Mouse (Mus musculus): ENCODE results near the gene Nop16. TPM values are rescaled to one million over a fixed set of nuclear protein-coding genes. Genes with fewer than 3 reads are reported as not detected.

Nop16 gene
- polyA plus RNA-seq, 1 experiment, result 19.0 TPM

DNA sequence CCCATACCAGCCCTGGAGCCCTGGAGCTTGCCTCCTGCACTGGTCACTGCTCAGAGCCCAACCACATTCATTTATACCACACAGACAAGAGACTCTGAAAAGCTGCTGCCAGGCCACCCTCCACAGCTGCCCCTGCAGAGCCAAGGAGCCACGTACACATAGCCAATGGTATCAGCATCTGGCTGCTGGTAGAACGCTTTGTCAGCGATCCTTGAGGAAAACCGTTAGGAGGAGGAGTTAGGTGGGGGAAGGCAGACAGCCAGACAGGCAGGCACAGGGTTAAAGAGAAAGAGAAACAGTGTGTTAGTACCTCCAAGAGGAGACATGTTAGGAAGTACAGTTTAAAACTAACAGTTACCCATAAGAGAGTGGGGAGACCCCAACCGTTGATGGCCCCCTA lies 7.0 kb upstream of the Nop16 start:
- Histone ChIP-seq H3K4me3 (ENCODE audit: insufficient read depth, low read depth, low read length) (no peak overlapping the region), H3K4me1 (ENCODE audit: control insufficient read depth, insufficient read depth, low read length) (peaks cover 11% of the 10 kb centered on the region; the same call in 1 of the 2 replicates), H3K36me3 (ENCODE audit: control insufficient read depth, insufficient read depth, low read length) (no peaks in the 10 kb centered on the region), H3K27ac (ENCODE audit: insufficient read depth, low read depth, low read length) (no peak overlapping the region), H3K27me3 (replicated peaks; ENCODE audit: control insufficient read depth, insufficient read depth, low read length) (no peaks in the 10 kb centered on the region)
- WGBS, result 53% methylated on average over 5 of the region's 5 CpGs
- TF ChIP-seq CTCF (conservative IDR thresholded peaks at IDR 0.05; ENCODE audit: insufficient read depth, insufficient read length, low read depth, low read length) (no peak), POLR2A (IDR thresholded peaks at IDR 0.05; ENCODE audit: low read depth, low read length) (no peak)
- peak; percentile 57 for DNase-seq

DNA sequence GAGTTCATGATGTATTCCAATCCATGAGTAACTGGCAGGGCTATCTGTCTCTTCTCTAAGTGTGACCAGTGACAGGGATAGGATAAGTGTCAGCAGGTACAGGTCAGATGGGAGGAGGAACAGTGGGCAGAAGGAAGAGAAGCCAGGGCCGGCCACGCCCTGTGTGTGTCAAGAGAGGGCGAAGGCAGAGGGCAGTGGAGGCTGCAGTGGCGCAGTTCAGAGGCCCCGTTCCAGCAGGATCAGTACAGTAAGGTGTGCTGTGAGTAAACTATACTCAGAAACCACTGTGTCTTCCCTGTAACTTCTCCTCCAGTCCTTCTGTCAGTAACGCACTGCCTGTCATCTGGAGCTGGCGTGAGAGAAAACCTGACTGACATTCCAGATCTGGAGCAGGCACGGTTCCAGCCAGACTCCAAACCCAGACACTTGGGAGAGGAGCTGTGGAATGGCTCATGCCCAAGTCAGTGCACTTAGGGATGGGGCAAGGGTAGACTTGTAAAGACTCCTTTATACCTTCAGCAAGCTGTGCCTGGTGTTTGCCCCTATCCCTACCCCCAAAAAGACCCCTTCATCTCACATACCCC lies 6.3 kb upstream of the Nop16 start:
- Histone ChIP-seq H3K27me3 (replicated peaks; ENCODE audit: control insufficient read depth, insufficient read depth, low read length) (no peaks in the 10 kb centered on the region), H3K4me1 (ENCODE audit: control insufficient read depth, insufficient read depth, low read length) (peaks cover 11% of the 10 kb centered on the region; the same call in 1 of the 2 replicates), H3K27ac (ENCODE audit: insufficient read depth, low read depth, low read length) (no peak overlapping the region), H3K36me3 (ENCODE audit: control insufficient read depth, insufficient read depth, low read length) (no peaks in the 10 kb centered on the region), H3K4me3 (ENCODE audit: insufficient read depth, low read depth, low read length) (no peak overlapping the region)
- TF ChIP-seq POLR2A (IDR thresholded peaks at IDR 0.05; ENCODE audit: low read depth, low read length), result no peak
- TF ChIP-seq CTCF (conservative IDR thresholded peaks at IDR 0.05; ENCODE audit: insufficient read depth, insufficient read length, low read depth, low read length), result no peak
- peak; percentile 45 for DNase-seq
- 60% methylated on average over 8 of the region's 8 CpGs for WGBS

DNA sequence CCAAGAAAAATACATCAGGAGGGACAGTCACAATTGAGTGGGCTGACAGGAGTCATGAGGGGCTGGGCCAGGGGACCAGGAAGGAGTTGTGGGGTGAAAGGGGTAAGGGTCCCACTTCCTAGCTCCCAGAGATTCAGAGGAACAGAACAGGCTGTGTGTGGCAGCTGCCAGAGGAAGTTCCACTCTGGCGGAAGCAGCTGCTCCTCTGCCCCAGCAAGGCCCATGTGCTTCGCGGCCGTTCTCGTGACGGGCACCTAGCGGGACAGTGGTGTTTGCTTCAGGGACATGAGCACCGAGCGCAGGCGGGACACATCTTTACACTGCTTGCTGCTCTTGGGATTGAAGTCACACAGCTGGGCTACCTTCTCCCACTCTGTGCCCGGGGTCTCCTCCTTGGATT lies 3.7 kb upstream of the Nop16 start:
- H3K36me3 ChIP-seq (ENCODE audit: control insufficient read depth, insufficient read depth, low read length), result no peaks in the 10 kb centered on the region
- no peak overlapping the region for H3K4me3 ChIP-seq (ENCODE audit: insufficient read depth, low read depth, low read length)
- H3K27ac ChIP-seq (ENCODE audit: insufficient read depth, low read depth, low read length), result no peak overlapping the region
- WGBS, result 84% methylated on average over 11 of the region's 11 CpGs
- H3K4me1 ChIP-seq (ENCODE audit: control insufficient read depth, insufficient read depth, low read length), result peaks cover 11% of the 10 kb centered on the region; the same call in 1 of the 2 replicates
- no peak for DNase-seq
- H3K27me3 ChIP-seq (replicated peaks; ENCODE audit: control insufficient read depth, insufficient read depth, low read length), result no peaks in the 10 kb centered on the region
- no peak for TF ChIP-seq POLR2A (IDR thresholded peaks at IDR 0.05; ENCODE audit: low read depth, low read length)
- no peak for TF ChIP-seq CTCF (conservative IDR thresholded peaks at IDR 0.05; ENCODE audit: insufficient read depth, insufficient read length, low read depth, low read length)

DNA sequence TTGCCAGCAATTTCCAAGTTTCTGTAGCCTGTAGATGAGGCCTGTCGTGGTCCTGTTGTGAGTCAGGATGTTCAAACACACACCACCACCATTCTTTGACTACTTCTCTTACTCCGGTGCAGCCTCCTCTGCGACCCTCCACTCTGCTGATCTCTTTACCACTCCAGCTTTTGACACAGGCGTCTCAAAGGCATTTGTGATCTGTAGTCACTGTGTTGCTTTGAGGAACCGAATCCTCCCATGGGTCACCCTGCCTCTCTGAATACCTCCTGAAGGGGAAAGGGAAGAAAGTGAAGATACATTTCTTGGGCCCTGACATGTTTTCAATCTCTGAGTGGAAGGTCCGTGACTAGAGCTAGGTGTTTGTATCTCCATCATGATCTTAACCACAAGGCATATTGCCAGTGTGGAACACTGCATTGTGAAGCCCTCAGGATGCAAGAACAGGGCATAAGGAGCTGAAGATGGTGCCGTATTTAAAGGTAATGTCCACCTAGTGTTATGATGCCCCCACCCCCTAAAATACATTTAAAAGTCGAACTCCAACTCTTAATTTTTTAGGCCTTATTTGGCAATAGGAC lies 2.0 kb upstream of the Nop16 start:
- Histone ChIP-seq H3K36me3 (ENCODE audit: control insufficient read depth, insufficient read depth, low read length) (no peaks in the 10 kb centered on the region), H3K4me3 (ENCODE audit: insufficient read depth, low read depth, low read length) (no peak overlapping the region), H3K4me1 (ENCODE audit: control insufficient read depth, insufficient read depth, low read length) (peaks cover 8% of the 10 kb centered on the region; the same call in 1 of the 2 replicates), H3K27ac (ENCODE audit: insufficient read depth, low read depth, low read length) (no peak overlapping the region), H3K27me3 (replicated peaks; ENCODE audit: control insufficient read depth, insufficient read depth, low read length) (no peaks in the 10 kb centered on the region)
- DNase-seq, result no peak
- TF ChIP-seq POLR2A (IDR thresholded peaks at IDR 0.05; ENCODE audit: low read depth, low read length) (no peak), CTCF (conservative IDR thresholded peaks at IDR 0.05; ENCODE audit: insufficient read depth, insufficient read length, low read depth, low read length) (no peak)
- WGBS, result 81% methylated on average over 8 of the region's 8 CpGs

DNA sequence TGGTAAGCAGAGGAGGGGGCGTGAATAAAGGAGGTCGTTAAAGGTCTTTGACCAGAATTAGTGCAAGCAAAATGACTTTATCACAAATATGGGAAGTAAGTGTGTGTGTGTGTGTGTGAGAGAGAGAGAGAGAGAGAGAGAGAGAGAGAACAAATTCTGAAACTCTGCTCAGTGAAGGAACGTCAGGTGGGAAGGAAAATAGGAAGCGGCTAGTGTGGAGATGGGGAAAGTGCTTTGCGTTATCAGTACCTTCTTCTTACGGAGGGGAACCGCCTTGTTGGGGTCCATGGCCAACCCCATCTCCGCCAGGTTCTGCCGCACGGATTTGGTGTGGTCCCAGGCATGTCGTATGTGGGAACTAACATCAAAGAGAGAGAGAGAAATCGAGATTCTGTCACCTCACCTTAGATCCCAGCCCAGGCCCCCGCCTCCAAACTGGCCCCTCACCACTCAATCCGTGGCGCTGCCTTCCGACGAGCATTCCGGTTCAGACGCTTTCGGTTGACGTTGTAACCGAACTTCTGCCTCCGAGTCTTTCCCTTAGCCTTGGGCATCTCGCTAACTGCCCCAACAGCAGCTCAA lies 385 bp downstream of the Nop16 start:
- H3K4me1 ChIP-seq (ENCODE audit: control insufficient read depth, insufficient read depth, low read length), result no peaks in the 10 kb centered on the region; the same call in 1 of the 2 replicates
- no peaks in the 10 kb centered on the region for H3K36me3 ChIP-seq (ENCODE audit: control insufficient read depth, insufficient read depth, low read length)

DNA sequence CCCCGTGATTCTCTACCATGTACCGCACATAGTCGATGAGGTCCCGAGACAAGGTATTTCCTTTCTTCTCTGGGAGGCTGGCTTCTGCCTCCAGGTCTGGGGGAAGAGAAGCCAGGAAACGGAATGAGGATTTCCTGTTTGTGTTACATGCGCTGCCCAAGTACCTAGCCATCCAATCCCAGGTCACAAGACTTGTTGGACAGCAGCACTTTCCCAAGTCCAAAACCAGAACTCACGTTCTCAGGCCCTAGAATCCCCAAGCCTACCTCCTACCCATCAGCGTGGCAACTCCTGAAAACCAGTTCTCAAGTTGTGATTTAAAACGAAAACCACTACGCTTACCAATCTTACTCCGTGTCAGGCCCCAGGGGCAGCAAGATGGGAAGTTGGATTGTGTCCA lies 4.1 kb downstream of the Nop16 start:
- H3K27me3 ChIP-seq (replicated peaks; ENCODE audit: control insufficient read depth, insufficient read depth, low read length), result no peaks in the 10 kb centered on the region
- H3K4me1 ChIP-seq (ENCODE audit: control insufficient read depth, insufficient read depth, low read length), result peaks cover 7% of the 10 kb centered on the region; the same call in 1 of the 2 replicates
- no peaks in the 10 kb centered on the region for H3K36me3 ChIP-seq (ENCODE audit: control insufficient read depth, insufficient read depth, low read length)
- WGBS, result 72% methylated on average over 11 of the region's 11 CpGs
- TF ChIP-seq POLR2A (IDR thresholded peaks at IDR 0.05; ENCODE audit: low read depth, low read length), result no peak
- no peak overlapping the region for H3K27ac ChIP-seq (ENCODE audit: insufficient read depth, low read depth, low read length)
- DNase-seq, result no peak
- H3K4me3 ChIP-seq (ENCODE audit: insufficient read depth, low read depth, low read length), result no peak overlapping the region

More for the DNA sequence above, 385 bp downstream of the Nop16 start:
- Histone ChIP-seq H3K4me3 (ENCODE audit: insufficient read depth, low read depth, low read length) (peak overlapping the region; percentile 71), H3K27ac (ENCODE audit: insufficient read depth, low read depth, low read length) (no peak overlapping the region), H3K27me3 (replicated peaks; ENCODE audit: control insufficient read depth, insufficient read depth, low read length) (no peaks in the 10 kb centered on the region)
- TF ChIP-seq POLR2A (IDR thresholded peaks at IDR 0.05; ENCODE audit: low read depth, low read length), result no peak
- TF ChIP-seq CTCF (conservative IDR thresholded peaks at IDR 0.05; ENCODE audit: insufficient read depth, insufficient read length, low read depth, low read length), result no peak
- under 1% methylated on average over 24 of the region's 24 CpGs for whole genome bisulfite sequencing
- no peak for DNase-seq

DNA sequence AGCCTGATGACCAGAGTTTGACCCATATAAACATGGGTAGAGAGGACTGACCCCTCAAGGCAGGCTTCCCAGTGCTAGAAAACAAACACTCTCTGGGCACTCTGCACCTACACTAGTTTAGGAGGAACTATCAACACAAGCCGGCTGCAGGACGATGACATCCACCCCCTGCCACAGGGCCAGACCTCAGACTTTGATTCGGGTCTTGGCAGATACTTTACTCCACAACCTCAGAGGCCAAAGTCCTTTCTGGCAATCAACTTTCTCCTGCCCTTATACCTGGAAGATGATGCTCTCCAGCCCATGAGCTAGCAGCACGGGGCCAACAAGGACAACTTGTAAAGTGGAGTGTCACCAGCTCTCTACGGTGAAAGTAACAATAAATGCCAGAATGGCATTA lies 7.0 kb downstream of the Nop16 start:
- TF ChIP-seq CTCF (conservative IDR thresholded peaks at IDR 0.05; ENCODE audit: insufficient read depth, insufficient read length, low read depth, low read length), result no peak
- TF ChIP-seq POLR2A (IDR thresholded peaks at IDR 0.05; ENCODE audit: low read depth, low read length), result no peak
- Histone ChIP-seq H3K27ac (ENCODE audit: insufficient read depth, low read depth, low read length) (no peak overlapping the region; the same call in 1 of the 2 replicates), H3K27me3 (replicated peaks; ENCODE audit: control insufficient read depth, insufficient read depth, low read length) (no peaks in the 10 kb centered on the region), H3K36me3 (ENCODE audit: control insufficient read depth, insufficient read depth, low read length) (no peaks in the 10 kb centered on the region), H3K4me1 (ENCODE audit: control insufficient read depth, insufficient read depth, low read length) (peaks cover 7% of the 10 kb centered on the region; the same call in 1 of the 2 replicates), H3K4me3 (ENCODE audit: insufficient read depth, low read depth, low read length) (no peak overlapping the region)
- peak; percentile 81 for DNase-seq
- 58% methylated on average over 5 of the region's 5 CpGs for WGBS
